Mouse (Mus musculus) CH12.LX (cell line): Measurements from ENCODE around the gene Klhl31.

Experiments used
- CTCF ChIP-seq, 2 experiments: IDR thresholded peaks in 1 of 2; conservative IDR thresholded peaks in 1 of 2; 2 replicates each; pipeline ENCODE4 v1.5.1; 2011 to 2012; ENCODE audit warnings: low read depth in 2 of 2, low read length in 2 of 2, improper control_type of control experiment in 1 of 2, inconsistent platforms in 1 of 2, mild to moderate bottlenecking in 1 of 2, moderate library complexity in 1 of 2
- ELF1 ChIP-seq: IDR thresholded peaks from 2 replicates; pipeline ENCODE4 v1.6.1; 2014; ENCODE audit warnings: low read depth, mild to moderate bottlenecking, inconsistent platforms, low read length, improper control_type of control experiment
- POLR2A ChIP-seq: IDR thresholded peaks from 2 replicates; pipeline ENCODE4 v1.6.1; 2011; ENCODE audit warnings: low read depth, mild to moderate bottlenecking, improper control_type of control experiment, low read length

- TF ChIP-seq POLR2A = no peak
- TF ChIP-seq ELF1 = no peak
- no peak for TF ChIP-seq CTCF (conservative IDR thresholded peaks at IDR 0.05 in 1 of 2, IDR thresholded peaks at IDR 0.05 in 1 of 2; ENCODE audit: low read depth in 2 of 2, low read length in 2 of 2)
Observed at GRCm38 (mm10) chr9:77695586-77695985, 59.3 kb downstream of the Klhl31 start.
